Mouse (Mus musculus): ENCODE results near the gene Gm49353. TPM values are rescaled to one million over a fixed set of nuclear protein-coding genes. Genes with fewer than 3 reads are reported as not detected.
A peak's percentile ranks its signal among the peaks of the same experiment; 100 is the strongest.

Gm49353 gene
- total and polyA plus RNA-seq, 2 experiments from 2014 or later, result 15.0 to 20.6 TPM

- TF ChIP-seq CTCF (IDR thresholded peaks at IDR 0.05), result no peak
- H3K4me1 ChIP-seq (ENCODE audit: insufficient read depth, low read length), result no peaks in the 10 kb centered on the region
- H3K9ac ChIP-seq (replicated peaks; ENCODE audit: low read length, poor library complexity, severe bottlenecking), result no peak overlapping the region
- 20% methylated on average over 2 of the region's 2 CpGs for WGBS
- no peak overlapping the region for H3K4me2 ChIP-seq (ENCODE audit: low read depth, low read length, poor library complexity, severe bottlenecking)
- H3K36me3 ChIP-seq (ENCODE audit: insufficient read depth, low read length), result peaks cover 15% of the 10 kb centered on the region
- no peak overlapping the region for H3K4me3 ChIP-seq (ENCODE audit: low read depth, low read length)
- ATAC-seq (ENCODE audit: low FRiP score) (no peak), DNase-seq (ENCODE audit: low spot score) (no peak)
- no peak overlapping the region for H3K27ac ChIP-seq (ENCODE audit: low read depth, low read length)
- no peaks in the 10 kb centered on the region for H3K27me3 ChIP-seq (ENCODE audit: insufficient read depth, low read length)
- H3K9me3 ChIP-seq (ENCODE audit: low read length), result no peaks in the 10 kb centered on the region
Measured at GRCm38 (mm10) chr10:29178003-29178402, 20.8 kb upstream of the Gm49353 start.

- ATAC-seq (ENCODE audit: low FRiP score) (no peak), DNase-seq (ENCODE audit: low spot score) (no peak)
- WGBS, result 65% methylated on average over 3 of the region's 3 CpGs
- Histone ChIP-seq H3K27me3 (ENCODE audit: insufficient read depth, low read length) (no peaks in the 10 kb centered on the region), H3K4me2 (ENCODE audit: low read depth, low read length, poor library complexity, severe bottlenecking) (no peak overlapping the region), H3K27ac (ENCODE audit: low read depth, low read length) (no peak overlapping the region), H3K4me3 (ENCODE audit: low read depth, low read length) (no peak overlapping the region), H3K4me1 (ENCODE audit: insufficient read depth, low read length) (no peaks in the 10 kb centered on the region), H3K9ac (replicated peaks; ENCODE audit: low read length, poor library complexity, severe bottlenecking) (no peak overlapping the region), H3K36me3 (ENCODE audit: insufficient read depth, low read length) (peaks cover 9% of the 10 kb centered on the region), H3K9me3 (ENCODE audit: low read length) (no peaks in the 10 kb centered on the region)
- no peak for TF ChIP-seq CTCF (IDR thresholded peaks at IDR 0.05)
Measured at GRCm38 (mm10) chr10:29180210-29180609, 18.5 kb upstream of the Gm49353 start.

- ATAC-seq (ENCODE audit: low FRiP score) (no peak), DNase-seq (ENCODE audit: low spot score) (no peak)
- Histone ChIP-seq H3K4me1 (ENCODE audit: insufficient read depth, low read length) (no peaks in the 10 kb centered on the region), H3K4me3 (ENCODE audit: low read depth, low read length) (no peak overlapping the region), H3K9me3 (ENCODE audit: low read length) (no peaks in the 10 kb centered on the region), H3K4me2 (ENCODE audit: low read depth, low read length, poor library complexity, severe bottlenecking) (no peak overlapping the region), H3K27me3 (ENCODE audit: insufficient read depth, low read length) (no peaks in the 10 kb centered on the region), H3K27ac (ENCODE audit: low read depth, low read length) (no peak overlapping the region), H3K36me3 (ENCODE audit: insufficient read depth, low read length) (peaks cover 9% of the 10 kb centered on the region), H3K9ac (replicated peaks; ENCODE audit: low read length, poor library complexity, severe bottlenecking) (no peak overlapping the region)
- no peak for TF ChIP-seq CTCF (IDR thresholded peaks at IDR 0.05)
- WGBS, result 63% methylated on average over 2 of the region's 2 CpGs
Measured at GRCm38 (mm10) chr10:29181046-29181445, 17.7 kb upstream of the Gm49353 start.

DNA sequence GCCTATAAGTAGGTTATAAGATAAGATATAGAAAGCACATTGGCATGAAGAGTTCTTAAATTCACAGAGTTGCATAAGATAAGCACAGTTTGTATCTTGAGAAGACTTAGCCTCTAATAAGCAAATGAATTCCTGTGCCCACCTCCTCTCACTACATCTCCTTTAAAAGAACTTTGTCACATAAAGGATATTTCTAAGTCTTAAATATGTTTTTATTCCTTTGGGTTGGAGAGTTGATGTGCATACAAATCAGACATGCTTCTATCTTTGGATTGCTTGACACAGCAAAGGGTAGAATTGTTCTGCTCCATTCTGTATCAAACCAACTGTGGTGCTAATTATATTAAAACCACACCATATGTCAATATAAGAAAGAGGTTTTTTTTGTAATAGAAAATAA, 5.0 kb upstream of the Gm49353 start:
- TF ChIP-seq CTCF (IDR thresholded peaks at IDR 0.05), result no peak
- DNase-seq (ENCODE audit: low spot score), result no peak
- peaks cover 23% of the 10 kb centered on the region for H3K36me3 ChIP-seq (ENCODE audit: insufficient read depth, low read length)

DNA sequence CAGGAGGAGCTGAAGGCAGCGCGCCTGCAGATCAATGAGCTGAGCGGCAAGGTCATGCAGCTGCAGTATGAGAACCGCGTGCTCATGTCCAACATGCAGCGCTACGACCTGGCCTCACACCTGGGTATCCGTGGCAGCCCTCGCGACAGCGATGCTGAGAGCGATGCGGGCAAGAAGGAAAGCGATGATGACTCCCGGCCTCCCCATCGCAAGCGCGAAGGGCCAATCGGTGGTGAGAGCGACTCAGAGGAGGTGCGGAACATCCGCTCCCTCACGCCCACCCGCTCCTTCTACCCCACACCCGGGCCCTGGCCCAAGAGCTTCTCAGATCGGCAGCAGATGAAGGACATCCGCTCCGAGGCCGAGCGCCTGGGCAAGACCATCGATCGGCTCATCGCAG, 1.9 kb upstream of the Gm49353 start:
- Histone ChIP-seq H3K9me3 (ENCODE audit: low read length) (no peaks in the 10 kb centered on the region), H3K4me2 (ENCODE audit: low read depth, low read length, poor library complexity, severe bottlenecking) (no peak overlapping the region), H3K4me3 (ENCODE audit: low read depth, low read length) (no peak overlapping the region), H3K27ac (ENCODE audit: low read depth, low read length) (no peak overlapping the region), H3K36me3 (ENCODE audit: insufficient read depth, low read length) (peaks cover 33% of the 10 kb centered on the region), H3K9ac (replicated peaks; ENCODE audit: low read length, poor library complexity, severe bottlenecking) (no peak overlapping the region), H3K27me3 (ENCODE audit: insufficient read depth, low read length) (no peaks in the 10 kb centered on the region), H3K4me1 (ENCODE audit: insufficient read depth, low read length) (no peaks in the 10 kb centered on the region)
- WGBS, result 98% methylated on average over 33 of the region's 33 CpGs
- no peak for TF ChIP-seq CTCF (IDR thresholded peaks at IDR 0.05)
- DNase-seq (ENCODE audit: low spot score), result no peak
- peak; percentile 24; the same call in 1 of the 2 replicates for ATAC-seq (ENCODE audit: low FRiP score)

More for the DNA sequence above, 5.0 kb upstream of the Gm49353 start:
- H3K4me2 ChIP-seq (ENCODE audit: low read depth, low read length, poor library complexity, severe bottlenecking), result no peak overlapping the region
- no peaks in the 10 kb centered on the region for H3K9me3 ChIP-seq (ENCODE audit: low read length)
- no peak for ATAC-seq (ENCODE audit: low FRiP score)
- no peak overlapping the region for H3K9ac ChIP-seq (replicated peaks; ENCODE audit: low read length, poor library complexity, severe bottlenecking)
- H3K27me3 ChIP-seq (ENCODE audit: insufficient read depth, low read length), result no peaks in the 10 kb centered on the region
- no peaks in the 10 kb centered on the region for H3K4me1 ChIP-seq (ENCODE audit: insufficient read depth, low read length)
- no peak overlapping the region for H3K27ac ChIP-seq (ENCODE audit: low read depth, low read length)
- H3K4me3 ChIP-seq (ENCODE audit: low read depth, low read length), result no peak overlapping the region

DNA sequence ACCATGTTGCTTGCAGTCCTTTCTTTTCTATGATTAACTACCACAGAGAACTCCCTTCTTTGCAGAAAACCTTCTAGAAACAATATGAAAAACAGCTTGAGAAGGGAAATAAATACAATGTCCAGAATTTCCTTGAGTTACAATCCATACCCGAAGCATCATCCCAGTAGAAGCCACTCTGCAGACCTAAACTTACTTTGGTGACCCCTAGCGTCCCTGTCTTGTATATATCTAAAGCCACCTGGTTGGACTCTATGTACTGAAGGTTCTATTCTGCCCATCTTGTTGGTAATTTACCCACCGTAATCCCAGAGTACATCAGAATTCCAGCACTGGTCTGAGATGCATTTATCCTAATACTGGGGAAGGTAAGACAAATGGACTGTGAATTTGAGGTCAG, 1.1 kb downstream of the Gm49353 start:
- H3K36me3 ChIP-seq (ENCODE audit: insufficient read depth, low read length), result peaks cover 36% of the 10 kb centered on the region
- H3K4me2 ChIP-seq (ENCODE audit: low read depth, low read length, poor library complexity, severe bottlenecking), result no peak overlapping the region
- no peak overlapping the region for H3K4me3 ChIP-seq (ENCODE audit: low read depth, low read length)
- no peaks in the 10 kb centered on the region for H3K4me1 ChIP-seq (ENCODE audit: insufficient read depth, low read length)
- no peak for ATAC-seq (ENCODE audit: low FRiP score)
- no peak overlapping the region for H3K9ac ChIP-seq (replicated peaks; ENCODE audit: low read length, poor library complexity, severe bottlenecking)
- no peak for DNase-seq (ENCODE audit: low spot score)
- H3K27ac ChIP-seq (ENCODE audit: low read depth, low read length), result no peak overlapping the region
- H3K9me3 ChIP-seq (ENCODE audit: low read length), result no peaks in the 10 kb centered on the region
- H3K27me3 ChIP-seq (ENCODE audit: insufficient read depth, low read length), result no peaks in the 10 kb centered on the region
- 85% methylated on average over 3 of the region's 3 CpGs for WGBS
- TF ChIP-seq CTCF (IDR thresholded peaks at IDR 0.05), result no peak

All from midbrain, postnatal 0 days (tissue).